Mouse (Mus musculus) liver, embryonic 14.5 days (tissue): ENCODE results near the gene Ppp2r3c. TPM values are rescaled to one million over a fixed set of nuclear protein-coding genes. Genes with fewer than 3 reads are reported as not detected.
"Not testable (repeated sequence)": the region's sequence is repeated elsewhere in the genome, so short reads cannot be mapped to it uniquely, and the experiment has no call there.

Source experiments
- ATAC-seq: fragments of 200-750 bp; cut with Nextera tagmentation; 2 replicates; pipeline ENCODE4 v1.8.0; 2017; ENCODE audit warnings: moderate number of reproducible peaks, mild to moderate bottlenecking, moderate library complexity; ENCODE audit not compliant: insufficient read depth
- DNase-seq, 3 experiments: peaks; one replicate each; pipeline ENCODE4 v3.0.0-alpha.2; 2012 to 2013; ENCODE audit warnings: low read depth in 3 of 3, low spot score in 3 of 3
- H3K27ac ChIP-seq: fragments of 300-500 bp; sonication (generic); 2 replicates; pipeline ENCODE4 v1.5.1; 2014; ENCODE audit warnings: moderate library complexity, mild to moderate bottlenecking, control low read depth, inconsistent platforms
- H3K27me3 ChIP-seq: fragments of 300-500 bp; sonication (generic); 2 replicates; pipeline ENCODE4 v1.6.1; 2014; ENCODE audit warnings: mild to moderate bottlenecking, low read length, moderate library complexity; ENCODE audit not compliant: control insufficient read depth, insufficient read depth
- H3K36me3 ChIP-seq: fragments of 300-500 bp; sonication (generic); replicated peaks from 2 replicates; pipeline ENCODE4 v1.6.1; 2014; ENCODE audit warnings: low read depth; ENCODE audit not compliant: control insufficient read depth, insufficient read depth
- H3K4me1 ChIP-seq, 2 experiments: fragments of 200-500 bp in 1 of 2; fragments of 300-500 bp in 1 of 2; sonication (generic) in 1 of 2; replicated peaks; 2 replicates each; pipeline ENCODE4 v1.6.1; 2012 to 2014; ENCODE audit warnings: antibody characterized with exemption in 1 of 2, inconsistent platforms in 1 of 2, low read length in 1 of 2; ENCODE audit not compliant: control insufficient read depth in 2 of 2, insufficient read depth in 2 of 2
- H3K4me2 ChIP-seq: fragments of 300-500 bp; sonication (generic); 2 replicates; pipeline ENCODE4 v1.6.1; 2014; ENCODE audit warnings: low read depth, mild to moderate bottlenecking, control low read depth, moderate library complexity
- H3K4me3 ChIP-seq, 2 experiments: fragments of 200-500 bp in 1 of 2; fragments of 300-500 bp in 1 of 2; sonication (generic) in 1 of 2; 2 replicates each; pipeline ENCODE4 v1.5.1; 2012 to 2014; ENCODE audit warnings: low read depth in 2 of 2, low read length in 2 of 2, mild to moderate bottlenecking in 2 of 2, control low read depth in 1 of 2, inconsistent platforms in 1 of 2, moderate library complexity in 1 of 2; ENCODE audit not compliant: insufficient read depth in 1 of 2
- H3K9ac ChIP-seq: fragments of 300-500 bp; sonication (generic); replicated peaks from 2 replicates; pipeline ENCODE4 v1.6.1; 2014; ENCODE audit warnings: mild to moderate bottlenecking, control low read depth, moderate library complexity
- H3K9me3 ChIP-seq: fragments of 300-500 bp; sonication (generic); 2 replicates; pipeline ENCODE4 v1.6.1; 2016; ENCODE audit warnings: low read length, mixed read lengths; ENCODE audit not compliant: control insufficient read depth
- CTCF ChIP-seq: IDR thresholded peaks from 2 replicates; pipeline ENCODE4 v1.5.1; 2016; ENCODE audit warnings: antibody characterized with exemption, low read depth, control low read depth
- EP300 ChIP-seq: IDR thresholded peaks from 2 replicates; pipeline ENCODE4 v1.6.1; 2016; ENCODE audit warnings: antibody characterized with exemption, low read depth
- WGBS: fragments of 180-500 bp; shearing (Covaris S2); extraction: QIAGEN DNeasy Blood & Tissue Kit; methylation state at CpG from one replicate; pipeline ENCODE4 v1.1.7; 2014; ENCODE audit not compliant: insufficient replicate concordance; 5-methylcytosine and 5-hydroxymethylcytosine counted together
- polyA plus RNA-seq, 2 experiments: library from polyadenylated mRNA; depleted of rRNA in 1 of 2; stranded (reverse) in 1 of 2; unstranded in 1 of 2; fragments of >200 nt; fragmentation: Nextera tagmentation in 1 of 2; extraction: Ambion mirVana in 1 of 2; gene quantifications; 2 replicates each; pipeline versions ENCODE4 v1.2.1 to v1.2.3; 2012 to 2014

The Ppp2r3c gene
- polyA plus RNA-seq, 2 experiments: 4.7 to 7.9 TPM

GRCm38 (mm10) chr12:55298112-55298511, 4.7 kb downstream of the Ppp2r3c start:
- Histone ChIP-seq H3K27ac (no peak overlapping the region), H3K4me1 (peaks cover 9 to 14% of the 10 kb centered on the region in 2 experiments), H3K36me3 (peaks cover 27% of the 10 kb centered on the region), H3K4me2 (no peak overlapping the region), H3K9me3 (no peaks in the 10 kb centered on the region), H3K4me3 (no peak overlapping the region), H3K9ac (no peak overlapping the region), H3K27me3 (no peaks in the 10 kb centered on the region)
- DNase-seq: no peak
- no peak for TF ChIP-seq CTCF
- no peak for TF ChIP-seq EP300
- no peak for ATAC-seq
- 86% methylated on average over 9 of the region's 9 CpGs for WGBS

- H3K4me3 ChIP-seq, DNase-seq, H3K27ac ChIP-seq, H3K4me1 ChIP-seq, H3K36me3 ChIP-seq, H3K27me3 ChIP-seq, H3K9me3 ChIP-seq, H3K9ac ChIP-seq, H3K4me2 ChIP-seq: not testable (repeated sequence)
- peak; percentile 43; the same call in 1 of the 2 replicates for ATAC-seq
- 48% methylated on average over 3 of the region's 6 CpGs for WGBS
Measured at GRCm38 (mm10) chr12:55277583-55277982, 25.2 kb downstream of the Ppp2r3c start.

GRCm38 (mm10) chr12:55272243-55272642, 30.6 kb downstream of the Ppp2r3c start:
- H3K4me2 ChIP-seq: no peak overlapping the region
- 70% methylated on average over 3 of the region's 3 CpGs for WGBS
- H3K27ac ChIP-seq: no peak overlapping the region
- no peak overlapping the region for H3K9ac ChIP-seq
- H3K9me3 ChIP-seq: no peaks in the 10 kb centered on the region
- H3K4me1 ChIP-seq: no peaks in the 10 kb centered on the region
- DNase-seq (no peak), ATAC-seq (no peak)
- TF ChIP-seq EP300 (no peak), CTCF (no peak)
- H3K27me3 ChIP-seq: no peaks in the 10 kb centered on the region
- no peaks in the 10 kb centered on the region for H3K36me3 ChIP-seq
- no peak overlapping the region for H3K4me3 ChIP-seq

GRCm38 (mm10) chr12:55263385-55263784, 39.4 kb downstream of the Ppp2r3c start:
- H3K36me3 ChIP-seq, ATAC-seq, H3K27me3 ChIP-seq, H3K9me3 ChIP-seq, H3K4me2 ChIP-seq, H3K27ac ChIP-seq, H3K4me3 ChIP-seq, H3K9ac ChIP-seq, DNase-seq, H3K4me1 ChIP-seq: not testable (repeated sequence)
- WGBS: no CpG with 5 or more reads among the region's 5 CpGs

- DNase-seq, H3K27me3 ChIP-seq, H3K9ac ChIP-seq, H3K4me1 ChIP-seq, H3K4me2 ChIP-seq, ATAC-seq, H3K9me3 ChIP-seq, H3K4me3 ChIP-seq, H3K27ac ChIP-seq: not testable (repeated sequence)
- WGBS: no CpG with 5 or more reads among the region's 8 CpGs
- H3K36me3 ChIP-seq: peaks cover 11% of the 10 kb centered on the region
Measured at GRCm38 (mm10) chr12:55261950-55262349, 40.8 kb downstream of the Ppp2r3c start.

GRCm38 (mm10) chr12:55242243-55242642, 60.6 kb downstream of the Ppp2r3c start:
- H3K27ac ChIP-seq, DNase-seq, H3K4me2 ChIP-seq, H3K36me3 ChIP-seq, H3K9ac ChIP-seq, H3K27me3 ChIP-seq, H3K9me3 ChIP-seq, H3K4me1 ChIP-seq, ATAC-seq, H3K4me3 ChIP-seq: not testable (repeated sequence)
- WGBS: no CpG with 5 or more reads among the region's 8 CpGs

GRCm38 (mm10) chr12:55230520-55230861, 72.3 kb downstream of the Ppp2r3c start:
- H3K9ac ChIP-seq: peak overlapping the region; percentile 64
- 0% methylated on average over 10 of the region's 25 CpGs for WGBS
- H3K4me2 ChIP-seq: peak overlapping the region; percentile 38; the same call in 1 of the 2 replicates
- H3K4me3 ChIP-seq: peak overlapping the region; percentile 49 to 67
- not testable (repeated sequence) for H3K27ac ChIP-seq, DNase-seq, H3K4me1 ChIP-seq, H3K36me3 ChIP-seq, H3K9me3 ChIP-seq, H3K27me3 ChIP-seq
- ATAC-seq: peak; percentile 40

GRCm38 (mm10) chr12:55229626-55230519, 72.9 kb downstream of the Ppp2r3c start, which contains the start of gene Srp54c:
TSS of gene Srp54c (plus strand) at chr12:55230168.
- H3K27me3 ChIP-seq, H3K9me3 ChIP-seq, H3K36me3 ChIP-seq, DNase-seq, H3K27ac ChIP-seq, H3K4me1 ChIP-seq: not testable (repeated sequence)
- ATAC-seq: peak; percentile 97
- peak within 1 kb of the TSS; percentile 49 to 67 for H3K4me3 ChIP-seq
- H3K4me2 ChIP-seq: peak within 1 kb of the TSS; percentile 38; the same call in 1 of the 2 replicates
- H3K9ac ChIP-seq: peak within 1 kb of the TSS; percentile 64
- no CpG with 5 or more reads among the region's 57 CpGs for WGBS
